Mouse (Mus musculus) mature B cell (primary cell): Measurements from ENCODE around the gene Vmn2r120.
"Not testable (repeated sequence)": the region's sequence is repeated elsewhere in the genome, so short reads cannot be mapped to it uniquely, and the experiment has no call there.

Source experiments
- in situ Hi-C: fragments of 300-500 bp; cut with MboI; formaldehyde crosslinking; loops from 2 replicates; pipeline ENCODE4 v1.14.3; 2019

Gene Vmn2r120

DNA sequence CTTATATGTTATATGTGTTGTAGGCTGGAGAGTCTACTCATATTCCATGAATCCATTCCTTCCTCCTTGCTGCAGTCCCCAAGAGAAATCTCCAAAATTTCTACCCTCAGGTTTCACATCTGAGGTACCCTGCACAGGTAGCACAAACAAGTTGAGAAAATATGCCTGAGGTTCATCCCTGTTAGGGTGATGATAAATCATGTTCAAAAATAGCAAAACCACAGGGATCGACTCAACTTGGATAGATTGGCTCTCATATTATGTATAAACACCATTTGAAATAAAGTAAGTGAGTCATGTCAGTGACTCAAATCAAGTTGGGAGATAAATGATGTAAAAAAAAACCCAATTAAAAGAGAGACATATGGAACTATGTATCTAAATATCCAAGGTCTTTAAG lies at the start of gene Vmn2r120:
Gene Vmn2r120 (minus strand): TSS at position 101 of the 400 bp plus-strand sequence.
- in situ Hi-C loops, result no loop called here

- in situ Hi-C loops, result not testable (repeated sequence)
These were observed 42.0 kb upstream of the Vmn2r120 start for GRCm38 (mm10) chr17:57587273-57587672.

- in situ Hi-C loops, result no loop called here
These were observed 28.9 kb upstream of the Vmn2r120 start for GRCm38 (mm10) chr17:57574075-57574705.
